ENCODE assay signal across 25 mouse cellular contexts in genomic region chr1:161270776-161271460, GRCm38 (mm10). TPM values are rescaled to one million over a fixed set of nuclear protein-coding genes. Genes with fewer than 3 reads are reported as not detected.
DNase-seq lines count a peak whose midpoint lies in the region; TF ChIP-seq lines count a peak whose summit lies in the region.
"Had no signal": no experiment of that assay in that cellular context is flagged by ENCODE, and none has a peak within 500 bp of the region (broad histone marks: within the 10 kb centered on the region; RNA-seq: fewer than 3 reads in every experiment).

No protein-coding gene starts in this region.

- no peak for DNase-seq in layer of hippocampus, adult 2 months (ENCODE audit: low spot score in 2 of 2)
- no peak for DNase-seq in layer of hippocampus, postnatal 14 days (ENCODE audit: low spot score in 2 of 2)
- DNase-seq in 416B (ENCODE audit: low read depth) (peak; percentile 57), ES-CJ7 (ENCODE audit: low read depth, low spot score) (peak; percentile 73), R1 (ENCODE audit: low read depth, low spot score) (peak; percentile 88)
- DNase-seq in cerebellum, postnatal 25 days: no peak
- no peak for DNase-seq in urinary bladder, postnatal 10 days (ENCODE audit: low spot score)
- DNase-seq: adrenal gland, adult 2 months; adrenal gland, postnatal 14 days; cerebellum, adult 11 months; cerebellum, adult 2 months; cerebellum, adult 9-11 months; cerebellum, postnatal 36 days; embryo, embryonic 11 days; gastrocnemius, postnatal 10 days; gastrocnemius, postnatal 36 days; heart, postnatal 36 days had no signal

- TF ChIP-seq CTCF in layer of hippocampus, adult 2 months (conservative IDR thresholded peaks at IDR 0.05): no peak

- H3K27ac ChIP-seq in layer of hippocampus, adult 2 months: peak overlapping the region; percentile 76
- H3K27ac ChIP-seq: embryonic facial prominence, embryonic 10.5 days; embryonic facial prominence, embryonic 13.5 days; forebrain, embryonic 12.5 days; forebrain, embryonic 15.5 days; hindbrain, embryonic 10.5 days; hindbrain, embryonic 13.5 days; intestine, embryonic 15.5 days had no signal

- H3K4me3 ChIP-seq in layer of hippocampus, adult 2 months: no peak overlapping the region
- H3K4me3 ChIP-seq: embryonic facial prominence, embryonic 10.5 days; embryonic facial prominence, embryonic 13.5 days; erythroblast, embryonic 14.5 days; forebrain, embryonic 12.5 days; forebrain, embryonic 15.5 days; hindbrain, embryonic 10.5 days; hindbrain, embryonic 13.5 days; intestine, embryonic 15.5 days had no signal

RNA-seq across cellular contexts. Expression of gene Prdx6, which starts 19.9 kb away (rescaled TPM):
- 100 to 1,000 TPM; 328 to 335 TPM for total RNA-seq in layer of hippocampus, adult 2 months (2021)
- 100 to 1,000 TPM; 268 to 278 TPM for total RNA-seq in layer of hippocampus, postnatal 14 days (2021)

Comparison
In these comparisons a context has a peak if more than half of its experiments do, and no peak if none do; other contexts are left out.
1. DNase-seq: peak in 416B (single experiment), ES-CJ7 (single experiment) and R1 (single experiment); none in layer of hippocampus, adult 2 months (0 of 2), layer of hippocampus, postnatal 14 days (0 of 2), cerebellum, postnatal 25 days (0 of 2) and urinary bladder, postnatal 10 days (single experiment).